Mouse (Mus musculus) heart, embryonic 13.5 days (tissue): ENCODE data around the gene Masp1. TPM values are rescaled to one million over a fixed set of nuclear protein-coding genes. Genes with fewer than 3 reads are reported as not detected.

Experiments
- ATAC-seq: fragments of 200-750 bp; cut with Nextera tagmentation; 2 replicates; pipeline ENCODE4 v1.8.0; 2017; ENCODE audit warnings: moderate TSS enrichment; ENCODE audit not compliant: insufficient number of reproducible peaks, low FRiP score, low TSS enrichment; ENCODE audit errors: extremely low read depth
- H3K27ac ChIP-seq: fragments of 300-500 bp; sonication (generic); replicated peaks from 2 replicates; pipeline ENCODE4 v1.5.1; 2015; ENCODE audit warnings: moderate library complexity, mild to moderate bottlenecking, inconsistent platforms
- H3K27me3 ChIP-seq: fragments of 300-500 bp; sonication (generic); replicated peaks from 2 replicates; pipeline ENCODE4 v1.6.1; 2015; ENCODE audit warnings: mild to moderate bottlenecking, inconsistent platforms
- H3K36me3 ChIP-seq: fragments of 300-500 bp; sonication (generic); 2 replicates; pipeline ENCODE4 v1.6.1; 2015; ENCODE audit warnings: mild to moderate bottlenecking, inconsistent platforms
- H3K4me1 ChIP-seq: fragments of 300-500 bp; sonication (generic); 2 replicates; pipeline ENCODE4 v1.6.1; 2015; ENCODE audit warnings: inconsistent platforms
- H3K4me2 ChIP-seq: fragments of 300-500 bp; sonication (generic); 2 replicates; pipeline ENCODE4 v1.6.1; 2015; ENCODE audit warnings: inconsistent platforms, mild to moderate bottlenecking, moderate library complexity
- H3K4me3 ChIP-seq: fragments of 300-500 bp; sonication (generic); 2 replicates; pipeline ENCODE4 v1.5.1; 2015; ENCODE audit warnings: moderate library complexity, mild to moderate bottlenecking, inconsistent platforms
- H3K9ac ChIP-seq: fragments of 300-500 bp; sonication (generic); 2 replicates; pipeline ENCODE4 v1.6.1; 2015; ENCODE audit warnings: inconsistent platforms, mild to moderate bottlenecking, moderate library complexity
- H3K9me3 ChIP-seq: fragments of 300-500 bp; sonication (generic); 2 replicates; pipeline ENCODE4 v1.6.1; 2016; ENCODE audit warnings: inconsistent platforms
- WGBS: fragments of 180-500 bp; shearing (Covaris S2); methylation state at CpG from one replicate; pipeline ENCODE4 v1.1.7; 2015; ENCODE audit warnings: mixed read lengths; 5-methylcytosine and 5-hydroxymethylcytosine counted together
- polyA plus RNA-seq: library from polyadenylated mRNA; unstranded; fragments of >200 nt; fragmentation: Nextera tagmentation; extraction: Ambion mirVana; gene quantifications from 2 replicates; pipeline ENCODE4 v1.2.1, GENCODE M21; 2015

The Masp1 gene
- polyA plus RNA-seq, 1 experiment from 2014 or later, result 10.4 TPM

GRCm38 (mm10) chr16:23457338-23457737 lies 63.3 kb downstream of the Masp1 start:
- Histone ChIP-seq H3K36me3 (no peaks in the 10 kb centered on the region), H3K9me3 (no peaks in the 10 kb centered on the region), H3K4me1 (peaks cover 13% of the 10 kb centered on the region), H3K27me3 (peaks cover 5% of the 10 kb centered on the region; the same call in 1 of the 2 replicates), H3K4me2 (no peak overlapping the region), H3K27ac (no peak overlapping the region), H3K4me3 (no peak overlapping the region), H3K9ac (no peak overlapping the region)
- WGBS, result 74% methylated on average over 5 of the region's 5 CpGs
- ATAC-seq, result no peak

DNA sequence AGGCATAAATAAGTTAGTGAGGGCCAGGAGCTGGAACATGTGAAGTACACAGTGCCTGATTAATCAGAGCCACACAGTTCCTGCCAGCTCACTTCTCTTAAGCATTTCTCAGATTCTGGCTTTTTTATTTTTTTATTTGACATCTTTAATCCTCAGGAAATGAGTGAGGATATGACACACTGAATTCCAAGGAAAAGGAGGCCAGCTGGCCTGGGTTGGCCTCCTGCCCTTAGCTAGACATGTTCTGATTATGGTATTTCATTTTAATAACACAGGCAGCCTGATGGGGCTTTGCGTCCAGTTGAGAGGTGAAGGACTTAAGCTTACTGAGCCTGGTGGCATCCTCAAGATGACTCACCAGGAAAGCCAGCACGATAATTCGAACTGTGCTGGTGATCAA lies 64.1 kb downstream of the Masp1 start:
- Histone ChIP-seq H3K4me1 (peaks cover 13% of the 10 kb centered on the region), H3K4me2 (no peak overlapping the region), H3K9me3 (no peaks in the 10 kb centered on the region), H3K36me3 (no peaks in the 10 kb centered on the region), H3K27ac (peak overlapping the region; percentile 50), H3K9ac (no peak overlapping the region), H3K4me3 (no peak overlapping the region), H3K27me3 (peaks cover 5% of the 10 kb centered on the region; the same call in 1 of the 2 replicates)
- ATAC-seq, result no peak
- 57% methylated on average over 3 of the region's 3 CpGs for WGBS

DNA sequence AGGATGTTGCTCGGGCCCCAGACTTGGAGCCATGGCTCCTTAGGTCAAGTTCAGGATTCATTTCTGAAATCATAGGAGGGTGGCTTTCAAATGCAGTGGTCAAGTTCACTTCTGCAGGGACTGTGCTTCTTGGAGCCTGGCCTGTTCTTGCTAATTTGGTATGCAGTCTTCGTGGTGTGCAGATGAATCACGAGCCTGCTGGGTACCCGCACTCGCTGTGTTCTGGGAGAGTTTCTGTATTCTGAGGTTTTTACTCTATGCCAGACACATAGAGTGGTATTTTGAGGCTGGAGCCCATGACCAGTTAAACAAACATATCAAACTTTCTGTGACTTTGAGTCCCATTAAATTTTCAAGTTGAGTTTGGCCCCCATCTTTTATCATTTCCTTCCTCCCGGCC lies 66.2 kb downstream of the Masp1 start:
- H3K4me1 ChIP-seq, result peaks cover 13% of the 10 kb centered on the region
- H3K4me3 ChIP-seq, result no peak overlapping the region
- no peaks in the 10 kb centered on the region for H3K9me3 ChIP-seq
- no peak overlapping the region for H3K27ac ChIP-seq
- no peak for ATAC-seq
- H3K27me3 ChIP-seq, result peaks cover 5% of the 10 kb centered on the region; the same call in 1 of the 2 replicates
- 75% methylated on average over 6 of the region's 6 CpGs for WGBS
- no peaks in the 10 kb centered on the region for H3K36me3 ChIP-seq
- H3K4me2 ChIP-seq, result no peak overlapping the region
- H3K9ac ChIP-seq, result no peak overlapping the region

- Histone ChIP-seq H3K9me3 (no peaks in the 10 kb centered on the region), H3K9ac (no peak overlapping the region), H3K36me3 (no peaks in the 10 kb centered on the region), H3K27me3 (peaks cover 5% of the 10 kb centered on the region; the same call in 1 of the 2 replicates), H3K4me2 (no peak overlapping the region), H3K4me1 (peaks cover 13% of the 10 kb centered on the region), H3K27ac (no peak overlapping the region), H3K4me3 (no peak overlapping the region)
- ATAC-seq, result no peak
- WGBS, result 14% methylated on average over 3 of the region's 3 CpGs
These were observed 68.1 kb downstream of the Masp1 start for GRCm38 (mm10) chr16:23452476-23452875.

DNA sequence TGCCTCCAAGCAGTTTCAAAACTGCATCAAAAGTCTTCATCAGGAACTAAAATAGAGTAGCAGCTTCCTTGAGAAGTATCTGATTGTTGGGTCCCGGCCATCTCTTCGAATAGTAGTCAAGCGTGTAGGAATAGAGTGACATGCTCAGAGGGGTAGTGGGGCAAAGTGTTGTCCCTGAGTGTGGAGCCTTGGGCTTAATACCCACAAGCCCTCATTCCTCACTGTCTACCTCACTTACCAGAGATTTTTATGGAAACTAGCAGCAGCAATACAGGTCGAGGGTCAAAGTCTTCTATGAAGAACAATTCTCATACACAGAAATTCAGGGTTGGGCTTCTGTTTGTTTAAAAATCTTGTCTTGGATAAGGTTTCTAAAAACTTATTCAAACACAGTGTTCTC lies 69.8 kb downstream of the Masp1 start:
- Histone ChIP-seq H3K4me2 (no peak overlapping the region), H3K9me3 (no peaks in the 10 kb centered on the region), H3K4me1 (no peaks in the 10 kb centered on the region; the same call in 1 of the 2 replicates), H3K9ac (no peak overlapping the region), H3K27ac (no peak overlapping the region), H3K4me3 (no peak overlapping the region), H3K27me3 (peaks cover 5% of the 10 kb centered on the region; the same call in 1 of the 2 replicates), H3K36me3 (no peaks in the 10 kb centered on the region)
- 76% methylated on average over 4 of the region's 4 CpGs for WGBS
- ATAC-seq, result no peak

DNA sequence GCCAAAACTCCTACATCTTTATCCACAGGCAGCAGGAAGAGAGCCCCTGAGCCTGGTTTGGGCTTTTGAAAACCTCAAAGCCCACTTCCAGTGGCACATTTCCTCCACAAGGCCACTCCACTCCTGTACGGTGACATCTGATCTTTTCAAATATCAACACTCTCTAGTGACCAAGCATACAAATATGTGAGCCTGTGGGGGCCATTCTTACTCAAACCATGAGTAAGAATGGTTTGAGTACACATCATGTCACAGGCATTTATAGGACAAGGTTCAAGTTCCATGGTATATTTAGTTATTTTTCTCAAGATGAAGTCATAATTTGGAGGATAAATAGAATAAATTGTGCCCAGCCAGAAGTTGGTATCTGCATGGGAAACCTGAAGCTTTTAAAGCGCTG lies 70.7 kb downstream of the Masp1 start:
- no peak overlapping the region for H3K27ac ChIP-seq
- H3K9me3 ChIP-seq, result no peaks in the 10 kb centered on the region
- no peak overlapping the region for H3K4me3 ChIP-seq
- 66% methylated on average over 2 of the region's 2 CpGs for WGBS
- H3K4me2 ChIP-seq, result no peak overlapping the region
- ATAC-seq, result no peak
- H3K9ac ChIP-seq, result no peak overlapping the region
- no peaks in the 10 kb centered on the region; the same call in 1 of the 2 replicates for H3K4me1 ChIP-seq
- peaks cover 5% of the 10 kb centered on the region; the same call in 1 of the 2 replicates for H3K27me3 ChIP-seq
- no peaks in the 10 kb centered on the region for H3K36me3 ChIP-seq

- whole genome bisulfite sequencing, result 76% methylated on average over 4 of the region's 4 CpGs
- no peak overlapping the region for H3K9ac ChIP-seq
- H3K27ac ChIP-seq, result no peak overlapping the region
These were observed 76.4 kb downstream of the Masp1 start for GRCm38 (mm10) chr16:23444231-23444630.

GRCm38 (mm10) chr16:23437404-23438166 lies 83.0 kb downstream of the Masp1 start:
- H3K4me2 ChIP-seq, result no peak overlapping the region
- H3K4me1 ChIP-seq, result peaks cover 5% of the 10 kb centered on the region; the same call in 1 of the 2 replicates
- WGBS, result 57% methylated on average over 12 of the region's 12 CpGs
- ATAC-seq, result no peak
- H3K9me3 ChIP-seq, result no peaks in the 10 kb centered on the region
- no peaks in the 10 kb centered on the region for H3K27me3 ChIP-seq
- H3K36me3 ChIP-seq, result no peaks in the 10 kb centered on the region
- H3K4me3 ChIP-seq, result no peak overlapping the region
- H3K9ac ChIP-seq, result no peak overlapping the region
- no peak overlapping the region for H3K27ac ChIP-seq

More at GRCm38 (mm10) chr16:23444231-23444630, 76.4 kb downstream of the Masp1 start:
- H3K9me3 ChIP-seq, result no peaks in the 10 kb centered on the region
- no peak for ATAC-seq
- no peaks in the 10 kb centered on the region for H3K4me1 ChIP-seq
- H3K4me3 ChIP-seq, result no peak overlapping the region
- no peak overlapping the region for H3K4me2 ChIP-seq
- H3K36me3 ChIP-seq, result no peaks in the 10 kb centered on the region
- H3K27me3 ChIP-seq, result no peaks in the 10 kb centered on the region

- 77% methylated on average over 8 of the region's 8 CpGs for WGBS
- no peak for ATAC-seq
- no peaks in the 10 kb centered on the region for H3K9me3 ChIP-seq
- no peaks in the 10 kb centered on the region for H3K36me3 ChIP-seq
- no peak overlapping the region for H3K9ac ChIP-seq
- no peak overlapping the region for H3K27ac ChIP-seq
- no peak overlapping the region for H3K4me2 ChIP-seq
- no peak overlapping the region for H3K4me3 ChIP-seq
- H3K4me1 ChIP-seq, result no peaks in the 10 kb centered on the region
- H3K27me3 ChIP-seq, result no peaks in the 10 kb centered on the region
These were observed 90.6 kb downstream of the Masp1 start for GRCm38 (mm10) chr16:23429991-23430390.

DNA sequence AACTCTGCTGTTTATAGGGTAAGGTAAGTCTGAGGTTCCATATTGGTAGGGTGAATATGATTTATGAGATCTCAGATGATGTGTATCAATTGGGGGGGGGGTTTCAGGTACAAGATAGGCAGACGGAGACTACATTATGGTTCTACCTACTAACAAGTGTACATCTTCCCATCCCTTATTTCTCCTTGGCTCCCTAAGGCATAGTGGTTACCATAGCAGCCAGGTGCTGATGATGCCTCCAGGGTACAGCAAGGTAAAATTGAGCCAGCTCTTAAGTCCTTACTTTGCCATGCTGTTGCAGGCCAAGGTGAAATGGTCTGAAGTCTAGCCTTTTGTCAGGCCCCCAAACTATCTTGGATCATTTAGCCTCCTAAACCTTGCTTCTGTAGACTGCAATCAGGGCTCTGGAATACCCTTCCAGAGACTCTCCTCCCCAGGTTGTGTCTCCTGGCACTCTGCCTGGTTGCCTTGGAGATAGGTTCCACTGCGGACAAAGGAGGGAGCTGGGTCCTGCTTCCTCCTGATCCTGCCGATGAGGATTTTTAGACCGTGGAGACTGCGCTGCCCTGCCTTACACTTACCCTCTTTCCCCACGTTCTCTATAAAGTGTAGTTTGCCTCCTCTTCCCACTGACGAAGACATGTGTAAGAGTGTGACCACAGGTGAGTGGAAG lies 91.8 kb downstream of the Masp1 start, which contains the start of gene Rtp1:
Rtp1 (plus strand) TSS at position 487 of the 673 bp plus-strand sequence.
- no peaks in the 10 kb centered on the region for H3K4me1 ChIP-seq
- H3K27me3 ChIP-seq, result no peaks in the 10 kb centered on the region
- no peak within 1 kb of the TSS for H3K4me2 ChIP-seq
- WGBS, result 71% methylated on average over 7 of the region's 7 CpGs
- no peak within 1 kb of the TSS for H3K9ac ChIP-seq
- no peak for ATAC-seq
- H3K4me3 ChIP-seq, result no peak within 1 kb of the TSS
- H3K27ac ChIP-seq, result no peak within 1 kb of the TSS
- no peaks in the 10 kb centered on the region for H3K36me3 ChIP-seq
- H3K9me3 ChIP-seq, result no peaks in the 10 kb centered on the region

- 45% methylated on average over 1 of the region's 1 CpGs for WGBS
- no peak for ATAC-seq
- no peak overlapping the region for H3K9ac ChIP-seq
- H3K4me2 ChIP-seq, result no peak overlapping the region
- no peaks in the 10 kb centered on the region for H3K9me3 ChIP-seq
- no peak overlapping the region for H3K4me3 ChIP-seq
- H3K27ac ChIP-seq, result no peak overlapping the region
- H3K36me3 ChIP-seq, result no peaks in the 10 kb centered on the region
- no peaks in the 10 kb centered on the region for H3K4me1 ChIP-seq
- H3K27me3 ChIP-seq, result no peaks in the 10 kb centered on the region
These were observed 92.9 kb downstream of the Masp1 start for GRCm38 (mm10) chr16:23427701-23428100.
